Mouse (Mus musculus) bone marrow, adult 2 months (tissue): ENCODE data around the gene Prima1.

Source experiments
- CTCF ChIP-seq: fragments of 200-500 bp; IDR thresholded peaks from 2 replicates; pipeline ENCODE4 v1.5.1; 2011; ENCODE audit warnings: low read length, control low read depth; ENCODE audit not compliant: control insufficient read depth, insufficient read depth
- POLR2A ChIP-seq: fragments of 200-500 bp; IDR thresholded peaks from 2 replicates; pipeline ENCODE4 v1.6.1; 2011; ENCODE audit warnings: low read depth, mild to moderate bottlenecking, control low read depth, low read length, borderline replicate concordance; ENCODE audit not compliant: control insufficient read depth

DNA sequence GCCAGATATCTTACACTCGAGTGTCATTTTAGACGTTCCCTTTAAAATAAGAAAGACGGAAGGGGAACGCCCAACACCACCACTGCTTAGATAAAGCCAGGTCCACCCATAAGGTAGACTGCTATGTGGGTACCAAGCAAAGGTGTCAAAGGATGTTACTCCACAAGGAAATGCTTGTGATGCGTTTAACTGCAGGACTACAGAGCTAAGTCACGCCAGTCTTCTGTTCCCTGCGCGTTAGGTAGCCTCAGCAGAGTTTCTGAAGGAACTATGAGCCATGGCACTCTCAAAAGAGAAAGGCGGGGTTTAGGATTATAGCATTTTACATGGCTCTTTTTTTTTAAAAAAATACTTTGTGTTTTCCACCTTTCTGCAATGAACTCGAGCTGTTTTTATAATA, 78.4 kb downstream of the Prima1 start:
- TF ChIP-seq CTCF (no peak), POLR2A (no peak)
